Mouse (Mus musculus): Measurements from ENCODE around the gene Hist1h4j. TPM values are rescaled to one million over a fixed set of nuclear protein-coding genes. Genes with fewer than 3 reads are reported as not detected.
"Not testable (repeated sequence)": the region's sequence is repeated elsewhere in the genome, so short reads cannot be mapped to it uniquely, and the experiment has no call there.

The Hist1h4j gene
- polyA plus RNA-seq, 1 experiment from 2014 or later, result 1.2 TPM

DNA sequence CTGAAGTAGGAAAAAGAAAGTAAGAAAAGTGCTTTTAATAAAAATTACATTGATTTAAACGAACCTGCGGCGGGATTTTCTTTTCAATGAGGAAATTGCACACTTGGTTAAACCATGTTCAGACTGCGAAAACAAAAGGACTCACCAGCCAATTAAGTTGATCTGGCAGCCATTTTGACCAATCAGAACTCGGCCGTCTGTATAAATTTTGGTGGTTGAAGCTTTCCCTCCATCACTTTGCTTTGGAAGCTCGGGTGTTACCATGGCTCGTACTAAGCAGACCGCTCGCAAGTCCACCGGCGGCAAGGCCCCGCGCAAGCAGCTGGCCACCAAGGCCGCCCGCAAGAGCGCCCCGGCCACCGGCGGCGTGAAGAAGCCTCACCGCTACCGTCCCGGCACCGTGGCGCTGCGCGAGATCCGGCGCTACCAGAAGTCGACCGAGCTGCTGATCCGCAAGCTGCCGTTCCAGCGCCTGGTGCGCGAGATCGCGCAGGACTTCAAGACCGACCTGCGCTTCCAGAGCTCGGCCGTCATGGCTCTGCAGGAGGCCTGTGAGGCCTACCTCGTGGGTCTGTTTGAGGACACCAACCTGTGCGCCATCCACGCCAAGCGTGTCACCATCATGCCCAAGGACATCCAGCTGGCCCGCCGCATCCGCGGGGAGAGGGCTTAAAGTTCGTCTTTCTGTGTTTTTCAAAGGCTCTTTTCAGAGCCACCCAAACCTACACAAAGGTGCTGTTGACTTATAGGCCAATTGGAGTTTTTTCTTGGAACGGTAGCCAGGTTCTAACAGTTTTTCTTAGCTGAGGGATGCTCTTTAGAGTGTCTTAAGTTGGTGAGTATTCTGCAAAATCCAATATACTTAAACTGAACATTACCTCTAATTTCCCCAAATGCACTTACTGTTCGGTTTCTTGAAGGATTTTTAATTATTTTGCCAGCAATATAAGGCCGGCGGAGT lies 17.2 kb upstream of the Hist1h4j start, which contains the start of gene Hist1h3h:
TSS of gene Hist1h3h (plus strand) at position 263 of the 961 bp plus-strand sequence.
- H3K9me3 ChIP-seq, H3K27me3 ChIP-seq, H3K36me3 ChIP-seq: not testable (repeated sequence)
- peak; percentile 42; the same call in 1 of the 2 replicates for ATAC-seq (ENCODE audit: insufficient number of reproducible peaks, low FRiP score, low TSS enrichment, low read depth)
- H3K4me3 ChIP-seq, result peak within 1 kb of the TSS; percentile 44
- peak within 1 kb of the TSS; percentile 91 for H3K27ac ChIP-seq
- peak within 1 kb of the TSS; percentile 47; the same call in 1 of the 2 replicates for H3K9ac ChIP-seq
- peaks cover 27% of the 10 kb centered on the region for H3K4me1 ChIP-seq
- WGBS, result under 1% methylated on average over 30 of the region's 56 CpGs
- H3K4me2 ChIP-seq, result peak within 1 kb of the TSS; percentile 69

DNA sequence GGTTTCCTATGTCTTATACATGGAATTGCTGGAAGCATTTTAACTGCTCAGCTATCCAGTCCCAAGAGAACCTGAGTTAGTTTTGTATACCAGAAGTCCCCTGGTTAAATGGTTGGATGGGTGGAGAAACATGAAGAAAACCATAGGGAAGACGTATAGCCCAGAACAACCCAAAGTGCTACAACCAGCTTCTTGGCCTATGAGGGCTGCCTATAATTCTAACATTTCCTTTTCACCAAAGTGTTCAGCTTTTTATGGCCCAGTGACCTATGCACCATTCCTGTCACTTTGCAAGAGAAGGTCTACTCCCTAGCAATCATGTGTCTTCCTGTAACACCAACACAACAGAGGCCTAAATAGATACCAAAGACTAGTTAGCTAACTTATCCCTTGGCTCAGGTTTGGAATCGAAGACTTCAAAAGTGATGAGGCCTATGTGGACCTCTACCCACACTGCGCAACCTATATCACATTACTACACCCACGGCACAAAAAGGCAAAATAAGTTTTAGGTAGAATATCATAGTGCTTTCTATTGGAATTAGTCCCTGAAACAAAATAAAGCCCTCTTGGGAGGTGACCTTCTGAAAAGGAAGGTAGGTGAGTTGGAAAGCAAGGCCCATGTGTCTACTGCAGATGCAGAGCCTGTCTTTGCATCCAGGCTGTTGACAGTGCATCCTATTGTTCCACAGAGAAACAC lies 16.3 kb upstream of the Hist1h4j start:
- WGBS, result 56% methylated on average over 4 of the region's 4 CpGs
- no peak for ATAC-seq (ENCODE audit: insufficient number of reproducible peaks, low FRiP score, low TSS enrichment, low read depth)
- Histone ChIP-seq H3K9me3 (no peaks in the 10 kb centered on the region), H3K4me1 (peaks cover 27% of the 10 kb centered on the region), H3K36me3 (no peaks in the 10 kb centered on the region), H3K27me3 (no peaks in the 10 kb centered on the region), H3K9ac (0 out of 2 replicates have a peak overlapping the region, but pooled peaks have one; percentile 29), H3K4me3 (peak overlapping the region; percentile 44), H3K4me2 (peak overlapping the region; percentile 52), H3K27ac (peak overlapping the region; percentile 80)

DNA sequence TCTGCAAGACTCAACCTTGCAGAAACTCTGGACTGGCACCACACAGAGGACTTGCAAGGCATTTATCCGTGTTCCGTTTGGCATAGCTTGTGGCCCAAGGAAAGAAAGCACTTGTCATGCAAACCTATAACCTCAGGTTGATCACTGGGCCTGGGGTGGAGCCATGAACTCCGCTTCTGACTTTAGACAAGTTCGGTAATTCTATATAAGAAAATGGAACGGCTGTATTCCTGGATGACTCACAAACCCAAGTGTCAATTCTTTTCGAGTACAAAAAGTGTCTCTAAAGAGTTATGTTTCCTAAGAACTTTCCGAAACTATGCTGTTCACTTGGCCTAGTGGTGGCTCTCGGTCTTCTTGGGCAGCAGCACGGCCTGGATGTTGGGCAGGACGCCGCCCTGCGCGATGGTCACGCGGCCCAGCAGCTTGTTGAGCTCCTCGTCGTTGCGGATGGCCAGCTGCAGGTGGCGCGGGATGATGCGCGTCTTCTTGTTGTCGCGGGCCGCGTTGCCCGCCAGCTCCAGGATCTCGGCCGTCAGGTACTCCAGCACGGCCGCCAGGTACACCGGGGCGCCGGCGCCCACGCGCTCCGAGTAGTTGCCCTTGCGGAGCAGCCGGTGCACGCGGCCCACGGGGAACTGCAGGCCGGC lies 13.6 kb upstream of the Hist1h4j start:
- WGBS, result 2% methylated on average over 21 of the region's 44 CpGs
- H3K4me2 ChIP-seq, result peak overlapping the region; percentile 52
- not testable (repeated sequence) for ATAC-seq (ENCODE audit: insufficient number of reproducible peaks, low FRiP score, low TSS enrichment, low read depth)

DNA sequence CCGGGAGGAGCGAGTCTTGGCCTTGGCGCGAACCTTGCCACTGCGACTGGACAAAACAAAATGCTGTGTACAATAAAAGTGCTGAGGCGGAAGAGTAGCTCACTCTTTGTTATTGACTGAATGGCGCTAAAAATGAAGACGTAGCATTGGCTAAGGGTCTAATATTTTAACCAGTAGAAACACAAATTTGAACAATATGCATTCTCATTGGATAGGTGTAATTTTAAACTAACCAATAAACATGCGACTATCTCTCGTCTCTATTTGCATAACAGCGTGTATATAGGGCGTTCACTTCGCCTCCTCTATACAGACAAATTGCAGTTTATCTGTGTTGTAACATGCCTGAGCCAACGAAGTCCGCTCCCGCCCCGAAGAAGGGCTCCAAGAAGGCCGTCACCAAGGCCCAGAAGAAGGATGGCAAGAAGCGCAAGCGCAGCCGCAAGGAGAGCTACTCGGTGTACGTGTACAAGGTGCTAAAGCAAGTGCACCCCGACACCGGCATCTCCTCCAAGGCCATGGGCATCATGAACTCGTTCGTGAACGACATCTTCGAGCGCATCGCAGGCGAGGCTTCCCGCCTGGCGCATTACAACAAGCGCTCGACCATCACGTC lies 13.0 kb upstream of the Hist1h4j start, which contains the start of gene Hist1h2bm:
TSS of gene Hist1h2bm (plus strand) at position 288 of the 616 bp plus-strand sequence.
- H3K4me3 ChIP-seq, result peak within 1 kb of the TSS; percentile 44
- peaks cover 17% of the 10 kb centered on the region for H3K4me1 ChIP-seq
- H3K9ac ChIP-seq, result peak within 1 kb of the TSS; percentile 23; the same call in 1 of the 2 replicates
- not testable (repeated sequence) for H3K27me3 ChIP-seq, H3K36me3 ChIP-seq, H3K9me3 ChIP-seq
- under 1% methylated on average over 37 of the region's 37 CpGs for WGBS
- peak; percentile 96 for ATAC-seq (ENCODE audit: insufficient number of reproducible peaks, low FRiP score, low TSS enrichment, low read depth)
- H3K27ac ChIP-seq, result peak within 1 kb of the TSS; percentile 87
- H3K4me2 ChIP-seq, result peak within 1 kb of the TSS; percentile 58

More for the DNA sequence above, 13.6 kb upstream of the Hist1h4j start:
- H3K27ac ChIP-seq, result peak overlapping the region; percentile 87
- peak overlapping the region; percentile 10; the same call in 1 of the 2 replicates for H3K9ac ChIP-seq
- peaks cover 18% of the 10 kb centered on the region for H3K4me1 ChIP-seq
- H3K27me3 ChIP-seq, H3K9me3 ChIP-seq, H3K36me3 ChIP-seq: not testable (repeated sequence)
- H3K4me3 ChIP-seq, result peak overlapping the region; percentile 44

DNA sequence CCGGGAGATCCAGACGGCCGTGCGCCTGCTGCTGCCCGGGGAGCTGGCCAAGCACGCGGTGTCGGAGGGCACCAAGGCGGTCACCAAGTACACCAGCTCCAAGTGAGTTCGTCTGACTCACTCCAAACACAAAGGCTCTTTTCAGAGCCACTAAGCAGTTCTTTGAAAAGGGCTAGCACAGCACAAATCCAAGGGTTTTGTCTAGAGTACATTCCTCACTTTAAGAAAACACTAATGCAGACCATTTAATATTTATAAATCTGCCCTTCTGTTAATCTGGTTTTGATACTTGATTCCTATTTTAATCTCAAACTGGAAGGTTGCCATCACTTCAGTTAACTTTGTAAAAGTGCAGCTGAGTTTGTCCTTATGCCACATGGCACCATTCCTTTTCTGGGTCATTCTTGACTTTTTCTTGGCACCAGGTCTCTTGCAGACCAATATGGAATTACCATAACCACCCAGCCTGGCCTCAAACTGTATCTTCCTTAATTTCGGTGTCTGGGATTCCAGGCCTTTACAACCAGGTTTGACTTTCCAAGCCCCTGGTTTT lies 12.4 kb upstream of the Hist1h4j start:
- no peak for ATAC-seq (ENCODE audit: insufficient number of reproducible peaks, low FRiP score, low TSS enrichment, low read depth)
- H3K27me3 ChIP-seq, result no peaks in the 10 kb centered on the region
- H3K4me2 ChIP-seq, result peak overlapping the region; percentile 58
- H3K4me1 ChIP-seq, result peaks cover 14% of the 10 kb centered on the region
- no peaks in the 10 kb centered on the region for H3K36me3 ChIP-seq
- H3K9ac ChIP-seq, result 0 out of 2 replicates have a peak overlapping the region, but pooled peaks have one; percentile 23
- H3K4me3 ChIP-seq, result peak overlapping the region; percentile 44
- no peaks in the 10 kb centered on the region for H3K9me3 ChIP-seq
- 3% methylated on average over 11 of the region's 11 CpGs for WGBS
- peak overlapping the region; percentile 87 for H3K27ac ChIP-seq

DNA sequence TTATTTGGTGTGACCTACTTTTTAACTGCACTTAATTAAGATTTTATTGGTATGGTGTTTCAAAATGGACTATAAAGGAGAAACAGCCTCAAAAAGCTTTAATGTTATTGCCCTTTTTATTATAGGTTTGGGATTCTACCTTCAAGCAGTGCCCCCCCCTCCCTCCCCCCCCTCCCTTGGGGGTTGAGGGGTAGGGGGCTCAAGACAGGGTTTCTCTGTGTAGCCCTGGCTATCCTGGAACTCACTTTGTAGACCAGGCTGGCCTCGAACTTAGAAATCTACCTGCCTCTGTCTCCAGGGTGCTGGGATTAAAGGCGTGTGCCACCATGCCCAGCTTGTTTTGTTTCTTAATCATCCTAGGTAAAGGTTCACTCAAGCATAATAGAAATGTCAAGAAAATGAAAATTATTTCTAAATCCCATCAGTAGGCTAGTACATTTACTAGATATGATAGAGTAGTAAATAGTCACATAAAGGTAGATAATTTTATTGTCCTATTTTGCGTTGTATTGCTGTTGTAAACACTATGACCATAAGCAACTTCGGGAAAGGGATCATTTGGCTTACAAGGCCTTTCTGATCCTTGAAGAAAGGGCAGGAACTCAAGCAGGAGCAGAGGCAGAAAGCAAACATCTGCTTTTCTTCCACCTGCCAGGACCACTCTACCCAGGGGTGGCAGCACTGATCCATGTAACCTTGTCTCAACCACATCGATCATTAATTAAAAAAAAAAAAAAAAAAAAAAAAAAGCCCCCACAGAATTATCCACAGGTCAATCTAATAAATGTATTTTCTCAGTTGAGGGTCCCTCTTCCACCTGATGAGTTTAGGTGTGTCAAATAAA lies 11.6 kb upstream of the Hist1h4j start:
- no peaks in the 10 kb centered on the region for H3K36me3 ChIP-seq
- H3K27me3 ChIP-seq, result no peaks in the 10 kb centered on the region
- no peak for ATAC-seq (ENCODE audit: insufficient number of reproducible peaks, low FRiP score, low TSS enrichment, low read depth)
- H3K4me2 ChIP-seq, result no peak overlapping the region
- WGBS, result 27% methylated on average over 5 of the region's 5 CpGs
- no peak overlapping the region for H3K9ac ChIP-seq
- H3K27ac ChIP-seq, result no peak overlapping the region
- H3K9me3 ChIP-seq, result no peaks in the 10 kb centered on the region
- H3K4me1 ChIP-seq, result peaks cover 12% of the 10 kb centered on the region
- H3K4me3 ChIP-seq, result no peak overlapping the region

DNA sequence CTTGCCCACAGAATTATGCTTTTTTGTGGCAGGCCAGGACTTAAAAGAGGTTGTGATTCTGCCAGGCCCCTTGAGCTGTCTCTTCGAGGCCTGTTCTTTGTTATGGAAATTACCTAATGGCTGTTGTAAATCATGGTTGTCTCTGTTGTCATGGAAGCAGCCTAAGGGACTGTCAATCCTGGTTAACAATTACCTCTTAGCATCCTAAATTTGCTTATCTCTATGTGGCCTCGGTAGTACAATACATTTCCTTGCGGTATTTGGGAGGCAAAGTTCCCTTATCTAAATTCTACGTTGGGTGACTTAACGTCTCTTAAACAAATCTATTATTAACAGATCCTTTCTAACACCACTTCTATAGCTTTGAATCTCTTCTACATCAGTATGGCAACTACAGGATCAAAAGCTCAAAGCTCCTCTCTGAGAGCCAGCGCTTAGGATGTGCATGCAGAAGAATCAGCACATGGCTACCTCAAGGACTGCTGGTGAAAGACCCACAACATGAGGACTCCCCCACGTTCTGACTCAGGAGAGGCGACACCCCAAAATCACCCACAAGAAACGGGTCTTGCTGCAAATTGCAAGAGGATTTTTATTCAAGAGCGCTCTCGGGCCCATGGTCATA lies 6.8 kb upstream of the Hist1h4j start:
- no peak overlapping the region for H3K4me2 ChIP-seq
- no peak overlapping the region for H3K27ac ChIP-seq
- H3K9ac ChIP-seq, result no peak overlapping the region
- no peaks in the 10 kb centered on the region for H3K9me3 ChIP-seq
- no peak for ATAC-seq (ENCODE audit: insufficient number of reproducible peaks, low FRiP score, low TSS enrichment, low read depth)
- no peaks in the 10 kb centered on the region for H3K36me3 ChIP-seq
- no peaks in the 10 kb centered on the region for H3K4me1 ChIP-seq
- H3K27me3 ChIP-seq, result no peaks in the 10 kb centered on the region
- no peak overlapping the region for H3K4me3 ChIP-seq
- WGBS, result 32% methylated on average over 11 of the region's 11 CpGs

DNA sequence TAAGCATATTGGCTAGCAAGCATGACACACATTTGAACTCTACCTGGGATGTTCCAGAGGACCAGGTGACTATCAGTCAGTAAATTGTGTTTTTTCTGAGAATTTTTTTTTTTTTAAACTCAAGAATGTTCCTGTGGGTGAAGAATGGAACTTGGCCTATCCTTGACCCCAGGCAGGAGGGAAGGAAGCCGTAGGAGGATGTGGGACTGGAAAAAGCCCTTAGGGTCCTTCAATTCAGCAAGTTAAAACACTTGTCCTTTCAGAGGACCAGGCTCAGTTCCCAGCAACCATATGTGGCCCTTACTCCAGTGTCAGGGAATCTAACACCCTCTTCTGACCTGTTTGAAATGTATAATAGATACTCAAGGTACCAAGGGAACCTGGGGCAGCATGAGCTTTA lies 5.3 kb upstream of the Hist1h4j start:
- Histone ChIP-seq H3K9ac (no peak overlapping the region), H3K4me2 (no peak overlapping the region), H3K27me3 (no peaks in the 10 kb centered on the region), H3K4me1 (0 out of 2 replicates have a peak, but pooled peaks cover 2% of the 10 kb centered on the region), H3K36me3 (no peaks in the 10 kb centered on the region), H3K9me3 (no peaks in the 10 kb centered on the region), H3K27ac (no peak overlapping the region), H3K4me3 (no peak overlapping the region)
- WGBS, result 25% methylated on average over 1 of the region's 1 CpGs
- no peak for ATAC-seq (ENCODE audit: insufficient number of reproducible peaks, low FRiP score, low TSS enrichment, low read depth)

DNA sequence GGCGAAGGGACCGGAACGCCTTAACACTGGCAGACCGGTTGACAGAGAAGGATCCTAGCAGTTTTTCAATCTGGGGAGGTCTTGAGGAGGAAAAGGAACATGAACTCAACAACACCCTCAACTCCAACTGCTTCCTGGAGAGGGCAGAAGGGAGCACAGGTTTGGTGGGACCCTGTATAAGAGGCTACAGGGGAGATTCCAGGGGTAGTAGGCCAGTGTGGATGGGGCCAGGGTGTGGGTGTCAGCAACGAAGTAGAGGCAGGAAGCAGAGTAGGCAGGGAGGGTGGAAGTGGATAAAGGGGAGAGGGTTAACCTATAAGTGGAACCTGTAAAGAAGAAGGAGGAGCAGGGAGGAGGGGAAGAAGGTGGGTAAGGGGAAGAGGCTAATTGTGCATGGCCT lies 1.4 kb upstream of the Hist1h4j start:
- Histone ChIP-seq H3K4me3 (no peak overlapping the region), H3K9me3 (no peaks in the 10 kb centered on the region), H3K36me3 (no peaks in the 10 kb centered on the region), H3K4me2 (no peak overlapping the region), H3K9ac (no peak overlapping the region), H3K27me3 (no peaks in the 10 kb centered on the region), H3K27ac (peak overlapping the region; percentile 96; the same call in 1 of the 2 replicates), H3K4me1 (0 out of 2 replicates have a peak, but pooled peaks cover 2% of the 10 kb centered on the region)
- ATAC-seq (ENCODE audit: insufficient number of reproducible peaks, low FRiP score, low TSS enrichment, low read depth), result no peak
- WGBS, result 74% methylated on average over 5 of the region's 5 CpGs
